Mouse (Mus musculus): Measurements from ENCODE around the gene Fam193a. TPM values are rescaled to one million over a fixed set of nuclear protein-coding genes. Genes with fewer than 3 reads are reported as not detected.

Gene Fam193a
- total and polyA plus RNA-seq, 3 experiments: 10.9 to 317 (median 37.1) TPM

- Histone ChIP-seq H3K9ac (ENCODE audit: control insufficient read depth, low read depth, low read length, poor library complexity, severe bottlenecking) (no peak overlapping the region), H3K27ac (ENCODE audit: control insufficient read depth, low read depth, low read length) (no peak overlapping the region), H3K79me2 (ENCODE audit: control insufficient read depth, insufficient read depth, low read length, poor library complexity) (no peaks in the 10 kb centered on the region; the same call in 1 of the 2 replicates), H3K9me3 (replicated peaks; ENCODE audit: insufficient read depth, low read length) (no peaks in the 10 kb centered on the region), H3K4me1 (ENCODE audit: control insufficient read depth in 1 of 2, insufficient read depth in 2 of 2, low read length in 2 of 2) (no peaks in the 10 kb centered on the region), H3K4me3 (ENCODE audit: control insufficient read depth in 1 of 2, insufficient read depth in 1 of 2, low read depth in 2 of 2, low read length in 2 of 2) (no peak overlapping the region), H3K36me3 (ENCODE audit: control insufficient read depth in 1 of 2, insufficient read depth in 2 of 2, low read length in 2 of 2) (peaks cover 0 to 60% of the 10 kb centered on the region in 2 experiments; a peak in 2 of 4 replicates), H3K27me3 (ENCODE audit: control insufficient read depth in 1 of 2, insufficient read depth in 2 of 2, low read length in 2 of 2) (no peaks in the 10 kb centered on the region)
- no peak for DNase-seq (ENCODE audit: low read depth, low spot score)
- TF ChIP-seq NRF1 (IDR thresholded peaks at IDR 0.05; ENCODE audit: insufficient read depth, low read depth, low read length, poor library complexity, severe bottlenecking) (no peak), MAZ (IDR thresholded peaks at IDR 0.05; ENCODE audit: low read depth, low read length) (no peak), RCOR1 (IDR thresholded peaks at IDR 0.05; ENCODE audit: low read depth, low read length) (no peak), ELF1 (IDR thresholded peaks at IDR 0.05; ENCODE audit: low read depth, low read length) (no peak), TCF12 (IDR thresholded peaks at IDR 0.05; ENCODE audit: low read depth, low read length) (no peak), RAD21 (IDR thresholded peaks at IDR 0.05; ENCODE audit: low read depth, low read length) (no peak), POLR2AphosphoS5 (IDR thresholded peaks at IDR 0.05; ENCODE audit: borderline replicate concordance, low read depth, low read length) (no peak), MAX (IDR thresholded peaks at IDR 0.05; ENCODE audit: low read length) (no peak), MXI1 (IDR thresholded peaks at IDR 0.05; ENCODE audit: low read depth, low read length) (no peak), USF2 (IDR thresholded peaks at IDR 0.05; ENCODE audit: borderline replicate concordance in 1 of 2, insufficient read depth in 1 of 2, low read depth in 1 of 2, low read length in 2 of 2) (no peak), UBTF (IDR thresholded peaks at IDR 0.05; ENCODE audit: borderline replicate concordance, insufficient read depth, low read depth, low read length) (no peak), MEF2A (IDR thresholded peaks at IDR 0.05; ENCODE audit: extremely low read depth, insufficient replicate concordance, low read depth, low read length, poor library complexity, severe bottlenecking) (no peak)
Observed at GRCm38 (mm10) chr5:34352084-34352631, 17.6 kb upstream of the Fam193a start.

- Histone ChIP-seq H3K9me3 (replicated peaks; ENCODE audit: insufficient read depth, low read length) (no peaks in the 10 kb centered on the region), H3K4me1 (ENCODE audit: control insufficient read depth in 1 of 2, insufficient read depth in 2 of 2, low read length in 2 of 2) (no peaks in the 10 kb centered on the region), H3K79me2 (ENCODE audit: control insufficient read depth, insufficient read depth, low read length, poor library complexity) (no peaks in the 10 kb centered on the region; the same call in 1 of the 2 replicates), H3K27ac (ENCODE audit: control insufficient read depth, low read depth, low read length) (no peak overlapping the region), H3K27me3 (ENCODE audit: control insufficient read depth in 1 of 2, insufficient read depth in 2 of 2, low read length in 2 of 2) (no peaks in the 10 kb centered on the region), H3K36me3 (ENCODE audit: control insufficient read depth in 1 of 2, insufficient read depth in 2 of 2, low read length in 2 of 2) (peaks cover 0 to 32% of the 10 kb centered on the region in 2 experiments; a peak in 2 of 4 replicates), H3K4me3 (ENCODE audit: control insufficient read depth in 1 of 2, insufficient read depth in 1 of 2, low read depth in 2 of 2, low read length in 2 of 2) (no peak overlapping the region), H3K9ac (ENCODE audit: control insufficient read depth, low read depth, low read length, poor library complexity, severe bottlenecking) (no peak overlapping the region)
- no peak for DNase-seq (ENCODE audit: low read depth, low spot score)
- no peak for TF ChIP-seq JUND (IDR thresholded peaks at IDR 0.05; ENCODE audit: low read depth, low read length)
- no peak for TF ChIP-seq ETS1 (IDR thresholded peaks at IDR 0.05; ENCODE audit: low read depth, low read length)
- no peak for TF ChIP-seq POLR2AphosphoS5 (IDR thresholded peaks at IDR 0.05; ENCODE audit: borderline replicate concordance, low read depth, low read length)
- TF ChIP-seq ZKSCAN1 (IDR thresholded peaks at IDR 0.05; ENCODE audit: low read depth, low read length): no peak
- no peak for TF ChIP-seq NRF1 (IDR thresholded peaks at IDR 0.05; ENCODE audit: insufficient read depth, low read depth, low read length, poor library complexity, severe bottlenecking)
- TF ChIP-seq ZNF384 (IDR thresholded peaks at IDR 0.05; ENCODE audit: low read depth, low read length): no peak
- TF ChIP-seq SIN3A (IDR thresholded peaks at IDR 0.05; ENCODE audit: low read length): no peak
- TF ChIP-seq GATA1 (IDR thresholded peaks at IDR 0.05; ENCODE audit: low read depth, low read length): no peak
- no peak for TF ChIP-seq CHD1 (IDR thresholded peaks at IDR 0.05; ENCODE audit: low read depth, low read length)
Observed at GRCm38 (mm10) chr5:34360261-34360660, 9.5 kb upstream of the Fam193a start.

Data from MEL (cell line).